Mouse (Mus musculus): Measurements from ENCODE around the gene A930033H14Rik. TPM values are rescaled to one million over a fixed set of nuclear protein-coding genes. Genes with fewer than 3 reads are reported as not detected.

Gene A930033H14Rik
- polyA plus RNA-seq, 1 experiment, result 1.1 TPM

- Histone ChIP-seq H3K4me1 (ENCODE audit: control insufficient read depth, insufficient read depth, low read length) (no peaks in the 10 kb centered on the region), H3K4me3 (ENCODE audit: insufficient read depth, low read depth, low read length) (no peak overlapping the region), H3K27me3 (replicated peaks; ENCODE audit: control insufficient read depth, insufficient read depth, low read length) (no peaks in the 10 kb centered on the region), H3K36me3 (ENCODE audit: control insufficient read depth, insufficient read depth, low read length) (no peaks in the 10 kb centered on the region), H3K27ac (ENCODE audit: insufficient read depth, low read depth, low read length) (no peak overlapping the region)
- 85% methylated on average over 5 of the region's 5 CpGs for WGBS
- TF ChIP-seq POLR2A (IDR thresholded peaks at IDR 0.05; ENCODE audit: low read depth, low read length) (no peak), CTCF (conservative IDR thresholded peaks at IDR 0.05; ENCODE audit: insufficient read depth, insufficient read length, low read depth, low read length) (no peak)
- DNase-seq, result no peak
These were observed 20.6 kb downstream of the A930033H14Rik start for GRCm38 (mm10) chr10:69192266-69192665.

- DNase-seq, result no peak
- Histone ChIP-seq H3K4me1 (ENCODE audit: control insufficient read depth, insufficient read depth, low read length) (no peaks in the 10 kb centered on the region), H3K27ac (ENCODE audit: insufficient read depth, low read depth, low read length) (no peak overlapping the region), H3K36me3 (ENCODE audit: control insufficient read depth, insufficient read depth, low read length) (no peaks in the 10 kb centered on the region), H3K27me3 (replicated peaks; ENCODE audit: control insufficient read depth, insufficient read depth, low read length) (no peaks in the 10 kb centered on the region), H3K4me3 (ENCODE audit: insufficient read depth, low read depth, low read length) (no peak overlapping the region)
- TF ChIP-seq CTCF (conservative IDR thresholded peaks at IDR 0.05; ENCODE audit: insufficient read depth, insufficient read length, low read depth, low read length), result no peak
- no peak for TF ChIP-seq POLR2A (IDR thresholded peaks at IDR 0.05; ENCODE audit: low read depth, low read length)
- WGBS, result 56% methylated on average over 10 of the region's 10 CpGs
These were observed 22.3 kb downstream of the A930033H14Rik start for GRCm38 (mm10) chr10:69190434-69191160.

DNA sequence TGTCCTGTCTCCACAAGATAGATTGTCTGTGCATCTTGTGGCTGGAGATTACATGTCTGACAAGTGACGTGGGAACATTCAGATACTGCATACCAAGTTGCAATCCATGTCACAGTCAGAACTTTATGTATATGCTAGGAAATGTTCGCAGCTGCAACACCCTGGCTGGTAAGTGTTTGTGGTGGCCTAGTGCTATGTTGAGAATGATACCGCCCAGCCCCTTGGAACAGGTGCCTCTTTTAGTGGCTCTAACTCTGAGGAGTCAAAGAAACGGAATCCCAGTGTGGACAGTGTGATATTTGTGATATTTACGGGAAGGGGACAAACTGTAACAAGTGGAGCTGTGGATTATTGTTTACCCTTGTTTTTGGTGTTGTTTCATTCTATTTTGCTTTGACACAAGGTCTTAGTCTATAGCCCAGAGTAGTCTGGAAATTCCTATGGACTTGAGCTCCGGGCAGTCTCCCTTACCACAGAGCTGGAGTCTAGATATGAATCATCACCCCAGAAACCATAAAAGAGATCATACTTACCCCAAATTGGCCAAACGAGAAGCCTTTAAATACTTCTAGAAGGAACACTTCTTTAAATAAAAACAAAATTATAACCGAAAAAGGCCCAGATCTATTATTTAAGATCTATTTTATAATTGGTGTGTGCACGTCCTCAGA is 25.0 kb downstream of the A930033H14Rik start:
- TF ChIP-seq CTCF (conservative IDR thresholded peaks at IDR 0.05; ENCODE audit: insufficient read depth, insufficient read length, low read depth, low read length) (no peak), POLR2A (IDR thresholded peaks at IDR 0.05; ENCODE audit: low read depth, low read length) (no peak)
- no peaks in the 10 kb centered on the region; the same call in 1 of the 2 replicates for H3K4me1 ChIP-seq (ENCODE audit: control insufficient read depth, insufficient read depth, low read length)
- H3K27ac ChIP-seq (ENCODE audit: insufficient read depth, low read depth, low read length), result no peak overlapping the region
- DNase-seq, result no peak
- H3K4me3 ChIP-seq (ENCODE audit: insufficient read depth, low read depth, low read length), result no peak overlapping the region
- H3K36me3 ChIP-seq (ENCODE audit: control insufficient read depth, insufficient read depth, low read length), result no peaks in the 10 kb centered on the region
- WGBS, result 88% methylated on average over 9 of the region's 9 CpGs
- H3K27me3 ChIP-seq (replicated peaks; ENCODE audit: control insufficient read depth, insufficient read depth, low read length), result no peaks in the 10 kb centered on the region

- H3K27ac ChIP-seq (ENCODE audit: insufficient read depth, low read depth, low read length), result peak overlapping the region; percentile 43; the same call in 1 of the 2 replicates
- 13% methylated on average over 21 of the region's 21 CpGs for WGBS
- H3K36me3 ChIP-seq (ENCODE audit: control insufficient read depth, insufficient read depth, low read length), result no peaks in the 10 kb centered on the region; the same call in 1 of the 2 replicates
- no peaks in the 10 kb centered on the region for H3K27me3 ChIP-seq (replicated peaks; ENCODE audit: control insufficient read depth, insufficient read depth, low read length)
- TF ChIP-seq CTCF (conservative IDR thresholded peaks at IDR 0.05; ENCODE audit: insufficient read depth, insufficient read length, low read depth, low read length), result peak; percentile 81
- TF ChIP-seq POLR2A (IDR thresholded peaks at IDR 0.05; ENCODE audit: low read depth, low read length), result no peak
- DNase-seq, result peak; percentile 85
- no peaks in the 10 kb centered on the region; the same call in 1 of the 2 replicates for H3K4me1 ChIP-seq (ENCODE audit: control insufficient read depth, insufficient read depth, low read length)
- H3K4me3 ChIP-seq (ENCODE audit: insufficient read depth, low read depth, low read length), result peak overlapping the region; percentile 34
These were observed 26.7 kb downstream of the A930033H14Rik start for GRCm38 (mm10) chr10:69185894-69186893.

DNA sequence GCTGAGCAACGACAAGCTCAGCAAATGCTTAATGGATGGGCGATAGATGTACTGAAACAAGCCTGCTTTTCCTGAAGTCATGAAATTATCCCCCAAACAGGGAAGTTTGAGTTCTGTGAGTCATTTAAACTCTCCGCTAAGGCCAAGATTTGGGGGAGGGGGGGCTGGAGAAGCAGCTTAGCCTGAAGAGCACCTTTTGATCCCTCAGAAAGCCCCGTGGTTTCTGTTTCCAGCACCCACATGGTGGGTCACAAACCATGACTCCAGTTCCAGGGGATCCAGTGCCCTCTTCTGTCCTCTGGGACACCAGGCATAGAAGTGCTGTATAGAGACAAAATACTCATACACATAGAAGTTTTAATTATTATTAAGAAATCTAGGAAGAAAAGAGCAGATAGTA is 27.5 kb downstream of the A930033H14Rik start:
- Histone ChIP-seq H3K4me1 (ENCODE audit: control insufficient read depth, insufficient read depth, low read length) (no peaks in the 10 kb centered on the region; the same call in 1 of the 2 replicates), H3K27me3 (replicated peaks; ENCODE audit: control insufficient read depth, insufficient read depth, low read length) (no peaks in the 10 kb centered on the region), H3K4me3 (ENCODE audit: insufficient read depth, low read depth, low read length) (no peak overlapping the region), H3K36me3 (ENCODE audit: control insufficient read depth, insufficient read depth, low read length) (no peaks in the 10 kb centered on the region; the same call in 1 of the 2 replicates), H3K27ac (ENCODE audit: insufficient read depth, low read depth, low read length) (peak overlapping the region; percentile 34; the same call in 1 of the 2 replicates)
- WGBS, result 42% methylated on average over 4 of the region's 4 CpGs
- TF ChIP-seq CTCF (conservative IDR thresholded peaks at IDR 0.05; ENCODE audit: insufficient read depth, insufficient read length, low read depth, low read length), result 0 out of 2 replicates have a peak, but pooled peaks have one; percentile 9
- no peak for TF ChIP-seq POLR2A (IDR thresholded peaks at IDR 0.05; ENCODE audit: low read depth, low read length)
- DNase-seq, result no peak

- Histone ChIP-seq H3K36me3 (ENCODE audit: control insufficient read depth, insufficient read depth, low read length) (no peaks in the 10 kb centered on the region; the same call in 1 of the 2 replicates), H3K4me1 (ENCODE audit: control insufficient read depth, insufficient read depth, low read length) (no peaks in the 10 kb centered on the region; the same call in 1 of the 2 replicates), H3K27ac (ENCODE audit: insufficient read depth, low read depth, low read length) (no peak overlapping the region), H3K4me3 (ENCODE audit: insufficient read depth, low read depth, low read length) (no peak overlapping the region), H3K27me3 (replicated peaks; ENCODE audit: control insufficient read depth, insufficient read depth, low read length) (no peaks in the 10 kb centered on the region)
- WGBS, result 97% methylated on average over 4 of the region's 4 CpGs
- no peak for TF ChIP-seq POLR2A (IDR thresholded peaks at IDR 0.05; ENCODE audit: low read depth, low read length)
- no peak for TF ChIP-seq CTCF (conservative IDR thresholded peaks at IDR 0.05; ENCODE audit: insufficient read depth, insufficient read length, low read depth, low read length)
- DNase-seq, result no peak
These were observed 28.0 kb downstream of the A930033H14Rik start for GRCm38 (mm10) chr10:69184903-69185302.
